Mouse (Mus musculus) heart, postnatal 0 days (tissue): ENCODE measurements around the gene Acbd3.

Source experiments
- CTCF ChIP-seq: IDR thresholded peaks from 2 replicates; pipeline ENCODE4 v1.5.1; 2016; ENCODE audit warnings: antibody characterized with exemption, control low read depth, low read depth
- EP300 ChIP-seq: IDR thresholded peaks from 2 replicates; pipeline ENCODE4 v1.6.1; 2016; ENCODE audit warnings: antibody characterized with exemption, low read depth

DNA sequence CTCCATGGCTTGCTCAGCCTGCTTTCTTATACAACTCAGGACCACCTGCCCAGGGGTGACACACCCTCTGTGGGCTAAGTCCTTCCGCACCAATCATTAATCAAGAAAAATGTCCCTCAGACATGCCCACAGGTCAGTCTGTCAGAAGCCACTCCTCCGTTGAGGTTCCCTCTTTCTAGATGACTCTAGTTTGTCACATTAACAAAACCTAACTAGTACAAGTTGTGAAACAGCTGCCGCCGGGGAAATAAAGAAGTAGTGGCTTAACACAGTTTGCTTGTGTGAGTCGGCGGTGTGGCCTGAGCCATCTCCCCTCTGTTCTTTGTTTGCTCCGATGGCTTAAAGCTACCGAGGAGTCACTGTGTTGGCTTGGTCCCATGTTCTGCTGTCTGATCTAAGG lies 36.8 kb downstream of the Acbd3 start:
- TF ChIP-seq CTCF (no peak), EP300 (no peak)
